Mouse (Mus musculus) heart, embryonic 14.5 days (tissue): ENCODE data around the gene Nf1. TPM values are rescaled to one million over a fixed set of nuclear protein-coding genes. Genes with fewer than 3 reads are reported as not detected.
"Not testable (repeated sequence)": the region's sequence is repeated elsewhere in the genome, so short reads cannot be mapped to it uniquely, and the experiment has no call there.

Experiments used
- ATAC-seq: fragments of 200-750 bp; cut with Nextera tagmentation; 2 replicates; pipeline ENCODE4 v1.8.0; 2017; ENCODE audit warnings: low read depth, moderate TSS enrichment; ENCODE audit not compliant: insufficient number of reproducible peaks, insufficient read depth, low FRiP score
- H3K27ac ChIP-seq, 2 experiments: fragments of 200-500 bp in 1 of 2; fragments of 300-500 bp in 1 of 2; sonication (generic) in 1 of 2; replicated peaks in 1 of 2; 2 replicates each; pipeline ENCODE4 v1.5.1; 2012 to 2014; ENCODE audit warnings: low read depth in 2 of 2, low read length in 2 of 2, control low read depth in 1 of 2, mild to moderate bottlenecking in 1 of 2, mixed read lengths in 1 of 2; ENCODE audit not compliant: control insufficient read depth in 1 of 2, insufficient read depth in 1 of 2
- H3K27me3 ChIP-seq: fragments of 300-500 bp; sonication (generic); 2 replicates; pipeline ENCODE4 v1.6.1; 2014; ENCODE audit warnings: mild to moderate bottlenecking, low read length, control low read depth; ENCODE audit not compliant: control insufficient read depth, insufficient read depth
- H3K36me3 ChIP-seq: fragments of 300-500 bp; sonication (generic); 2 replicates; pipeline ENCODE4 v1.6.1; 2014; ENCODE audit warnings: mild to moderate bottlenecking, control low read depth, low read length, mixed read lengths; ENCODE audit not compliant: control insufficient read depth, insufficient read depth
- H3K4me1 ChIP-seq, 2 experiments: fragments of 200-500 bp in 1 of 2; fragments of 300-500 bp in 1 of 2; sonication (generic) in 1 of 2; 2 replicates each; pipeline ENCODE4 v1.6.1; 2012 to 2014; ENCODE audit warnings: low read length in 2 of 2, control low read depth in 1 of 2, mixed read lengths in 1 of 2; ENCODE audit not compliant: control insufficient read depth in 2 of 2, insufficient read depth in 2 of 2
- H3K4me2 ChIP-seq: fragments of 300-500 bp; sonication (generic); 2 replicates; pipeline ENCODE4 v1.6.1; 2014; ENCODE audit warnings: mild to moderate bottlenecking, low read length
- H3K4me3 ChIP-seq, 2 experiments: fragments of 200-500 bp in 1 of 2; fragments of 300-500 bp in 1 of 2; sonication (generic) in 1 of 2; 2 replicates each; pipeline ENCODE4 v1.5.1; 2012 to 2014; ENCODE audit warnings: low read length in 2 of 2, mild to moderate bottlenecking in 2 of 2, control low read depth in 1 of 2, low read depth in 1 of 2, moderate library complexity in 1 of 2; ENCODE audit not compliant: control insufficient read depth in 1 of 2, insufficient read depth in 1 of 2
- H3K9ac ChIP-seq: fragments of 300-500 bp; sonication (generic); 2 replicates; pipeline ENCODE4 v1.6.1; 2014; ENCODE audit warnings: mild to moderate bottlenecking, low read length
- H3K9me3 ChIP-seq: fragments of 300-500 bp; sonication (generic); 2 replicates; pipeline ENCODE4 v1.6.1; 2016; ENCODE audit warnings: low read length, control low read depth; ENCODE audit not compliant: control insufficient read depth
- WGBS: fragments of 180-500 bp; shearing (Covaris S2); extraction: QIAGEN DNeasy Blood & Tissue Kit; methylation state at CpG from one replicate; pipeline ENCODE4 v1.1.7; 2014; 5-methylcytosine and 5-hydroxymethylcytosine counted together
- polyA plus RNA-seq: library from polyadenylated mRNA; unstranded; fragments of >200 nt; fragmentation: Nextera tagmentation; extraction: Ambion mirVana; gene quantifications from 2 replicates; pipeline ENCODE4 v1.2.1, GENCODE M21; 2014

Nf1 gene
- polyA plus RNA-seq, 1 experiment from 2014 or later: 7.7 TPM

GRCm38 (mm10) chr11:79296856-79297491 lies 42.5 kb upstream of the Nf1 start, which contains the start of gene Gm9964:
TSS of gene Gm9964 (minus strand) at chr11:79296906.
- Histone ChIP-seq H3K4me2 (no peak within 1 kb of the TSS), H3K4me3 (no peak within 1 kb of the TSS), H3K36me3 (no peaks in the 10 kb centered on the region), H3K9me3 (no peaks in the 10 kb centered on the region), H3K9ac (no peak within 1 kb of the TSS), H3K4me1 (no peaks in the 10 kb centered on the region), H3K27me3 (no peaks in the 10 kb centered on the region), H3K27ac (no peak within 1 kb of the TSS)
- WGBS: 73% methylated on average over 5 of the region's 5 CpGs
- no peak for ATAC-seq

GRCm38 (mm10) chr11:79299719-79300431 lies 39.6 kb upstream of the Nf1 start:
- Histone ChIP-seq H3K9ac (no peak overlapping the region), H3K36me3 (no peaks in the 10 kb centered on the region), H3K4me3 (no peak overlapping the region), H3K9me3 (no peaks in the 10 kb centered on the region), H3K27ac (no peak overlapping the region), H3K4me2 (no peak overlapping the region), H3K4me1 (no peaks in the 10 kb centered on the region), H3K27me3 (no peaks in the 10 kb centered on the region)
- no peak for ATAC-seq
- 65% methylated on average over 9 of the region's 9 CpGs for WGBS

GRCm38 (mm10) chr11:79303109-79303508 lies 36.4 kb upstream of the Nf1 start:
- no peaks in the 10 kb centered on the region for H3K36me3 ChIP-seq
- H3K27ac ChIP-seq: no peak overlapping the region
- 82% methylated on average over 6 of the region's 6 CpGs for WGBS
- no peaks in the 10 kb centered on the region for H3K9me3 ChIP-seq
- no peaks in the 10 kb centered on the region for H3K27me3 ChIP-seq
- peaks cover 19 to 21% of the 10 kb centered on the region in 2 experiments for H3K4me1 ChIP-seq
- no peak for ATAC-seq
- H3K4me2 ChIP-seq: no peak overlapping the region
- H3K4me3 ChIP-seq: no peak overlapping the region
- H3K9ac ChIP-seq: no peak overlapping the region

DNA sequence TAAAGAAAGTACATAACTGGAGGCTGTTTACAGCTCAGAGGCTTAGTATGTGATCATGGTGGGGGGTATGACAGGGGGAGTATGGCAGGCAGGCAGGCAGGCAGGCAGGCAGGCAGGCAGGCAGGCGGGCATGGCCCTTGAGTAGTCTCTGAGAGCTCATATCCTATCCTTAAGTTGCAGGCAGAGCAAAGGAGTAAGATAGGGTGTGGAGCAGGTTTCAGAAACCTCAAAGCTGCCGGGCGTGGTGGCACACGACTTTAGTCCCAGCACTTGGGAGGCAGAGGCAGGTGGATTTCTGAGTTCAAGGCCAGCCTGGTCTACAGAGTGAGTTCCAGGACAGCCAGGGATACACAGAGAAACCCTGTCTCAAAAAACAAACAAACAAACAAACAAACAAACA lies 35.2 kb upstream of the Nf1 start:
- H3K36me3 ChIP-seq, H3K4me3 ChIP-seq, ATAC-seq, H3K4me2 ChIP-seq, H3K9me3 ChIP-seq, H3K9ac ChIP-seq, H3K27me3 ChIP-seq, H3K27ac ChIP-seq: not testable (repeated sequence)
- peaks cover 19 to 24% of the 10 kb centered on the region in 2 experiments for H3K4me1 ChIP-seq
- 77% methylated on average over 4 of the region's 4 CpGs for WGBS

DNA sequence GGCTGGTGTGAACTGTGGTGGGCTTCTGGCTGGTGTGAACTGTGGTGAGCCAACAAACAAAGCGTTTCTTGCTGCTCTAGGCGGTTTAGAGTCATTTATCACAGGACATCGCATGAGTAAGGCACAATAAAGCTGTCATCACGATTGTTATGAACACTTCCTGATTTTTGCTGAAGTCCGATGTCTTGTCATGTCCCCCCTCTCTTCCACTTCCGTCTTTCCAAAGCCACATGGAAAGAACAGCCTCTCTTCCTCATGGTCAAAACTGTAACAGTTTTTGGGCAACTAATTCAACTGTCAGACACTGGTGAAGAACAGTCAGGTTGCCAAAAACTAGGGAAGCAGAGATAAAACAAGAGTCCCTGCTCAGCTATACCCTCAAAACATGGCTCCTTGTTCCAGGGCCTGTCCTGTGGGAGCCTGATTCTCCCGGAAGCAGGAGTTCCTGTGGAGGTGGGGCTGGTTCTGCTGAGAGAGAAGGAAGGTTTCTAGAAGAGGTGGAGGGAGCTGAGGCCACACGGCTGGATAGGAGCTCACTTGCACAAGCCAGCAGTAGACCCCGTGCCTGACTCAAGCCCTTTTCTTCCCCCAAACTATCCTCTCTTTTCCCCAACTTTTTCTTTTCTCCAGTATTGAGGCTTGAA lies 33.7 kb upstream of the Nf1 start:
- H3K36me3 ChIP-seq: no peaks in the 10 kb centered on the region
- 66% methylated on average over 9 of the region's 9 CpGs for WGBS
- no peak overlapping the region for H3K4me3 ChIP-seq
- H3K4me1 ChIP-seq: peaks cover 19 to 24% of the 10 kb centered on the region in 2 experiments
- H3K9me3 ChIP-seq: no peaks in the 10 kb centered on the region
- H3K27ac ChIP-seq: peak overlapping the region; percentile 46 to 85
- H3K27me3 ChIP-seq: no peaks in the 10 kb centered on the region
- H3K9ac ChIP-seq: no peak overlapping the region
- H3K4me2 ChIP-seq: no peak overlapping the region
- ATAC-seq: no peak

GRCm38 (mm10) chr11:79306510-79306909 lies 33.0 kb upstream of the Nf1 start:
- H3K9me3 ChIP-seq: no peaks in the 10 kb centered on the region
- H3K4me1 ChIP-seq: peaks cover 19 to 24% of the 10 kb centered on the region in 2 experiments
- no peak overlapping the region for H3K4me3 ChIP-seq
- peak; percentile 57; the same call in 1 of the 2 replicates for ATAC-seq
- no peaks in the 10 kb centered on the region for H3K36me3 ChIP-seq
- no peaks in the 10 kb centered on the region for H3K27me3 ChIP-seq
- H3K9ac ChIP-seq: peak overlapping the region; percentile 27; the same call in 1 of the 2 replicates
- WGBS: 29% methylated on average over 7 of the region's 7 CpGs
- peak overlapping the region; percentile 21; the same call in 1 of the 2 replicates for H3K4me2 ChIP-seq
- peak overlapping the region; percentile 77 to 85 for H3K27ac ChIP-seq

- H3K27me3 ChIP-seq: no peaks in the 10 kb centered on the region
- peaks cover 19 to 24% of the 10 kb centered on the region in 2 experiments for H3K4me1 ChIP-seq
- WGBS: 17% methylated on average over 10 of the region's 10 CpGs
- no peaks in the 10 kb centered on the region for H3K36me3 ChIP-seq
- peak overlapping the region; percentile 27; the same call in 1 of the 2 replicates for H3K9ac ChIP-seq
- ATAC-seq: peak; percentile 55
- H3K4me3 ChIP-seq: no peak overlapping the region
- H3K4me2 ChIP-seq: peak overlapping the region; percentile 21; the same call in 1 of the 2 replicates
- no peaks in the 10 kb centered on the region for H3K9me3 ChIP-seq
- peak overlapping the region; percentile 77 to 85 for H3K27ac ChIP-seq
Measured at GRCm38 (mm10) chr11:79306996-79307395, 32.5 kb upstream of the Nf1 start.
